Mouse (Mus musculus) thymus, adult 2 months (tissue): Measurements from ENCODE around the gene Map4k4. TPM values are rescaled to one million over a fixed set of nuclear protein-coding genes. Genes with fewer than 3 reads are reported as not detected.

Experiments
- DNase-seq: peaks from one replicate; pipeline ENCODE4 v3.0.0; 2021
- H3K27ac ChIP-seq: fragments of 200-500 bp; 2 replicates; pipeline ENCODE4 v1.5.1; 2012; ENCODE audit warnings: low read length, control low read depth; ENCODE audit not compliant: control insufficient read depth, insufficient read depth
- H3K27me3 ChIP-seq: fragments of 200-500 bp; 2 replicates; pipeline ENCODE4 v1.6.1; 2012; ENCODE audit warnings: mild to moderate bottlenecking, low read length, moderate library complexity, mixed read lengths; ENCODE audit not compliant: control insufficient read depth, insufficient read depth
- H3K36me3 ChIP-seq: fragments of 200-500 bp; 2 replicates; pipeline ENCODE4 v1.6.1; 2012; ENCODE audit warnings: mild to moderate bottlenecking, low read length, moderate library complexity; ENCODE audit not compliant: control insufficient read depth, insufficient read depth
- H3K4me1 ChIP-seq: fragments of 200-500 bp; replicated peaks from 2 replicates; pipeline ENCODE4 v1.6.1; 2012; ENCODE audit warnings: low read length; ENCODE audit not compliant: control insufficient read depth, insufficient read depth
- H3K4me3 ChIP-seq: fragments of 200-500 bp; 2 replicates; pipeline ENCODE4 v1.5.1; 2012; ENCODE audit warnings: mild to moderate bottlenecking, low read length, control low read depth, moderate library complexity; ENCODE audit not compliant: control insufficient read depth, insufficient read depth
- CTCF ChIP-seq: fragments of 200-500 bp; IDR thresholded peaks from 2 replicates; pipeline ENCODE4 v1.5.1; 2012; ENCODE audit warnings: mild to moderate bottlenecking, control low read depth, low read length, moderate library complexity, borderline replicate concordance; ENCODE audit not compliant: control insufficient read depth, poor library complexity, insufficient read depth; ENCODE audit errors: extremely low read depth
- POLR2A ChIP-seq: fragments of 200-500 bp; IDR thresholded peaks from 2 replicates; pipeline ENCODE4 v1.6.1; 2012; ENCODE audit warnings: mild to moderate bottlenecking, low read length, control low read depth, moderate library complexity; ENCODE audit not compliant: control insufficient read depth, poor library complexity, insufficient read depth; ENCODE audit errors: extremely low read depth
- WGBS: fragments of 180-500 bp; shearing (Covaris S2); methylation state at CpG from one replicate; pipeline ENCODE4 v1.1.7; 2018; 5-methylcytosine and 5-hydroxymethylcytosine counted together
- polyA plus RNA-seq: library from polyadenylated mRNA; depleted of rRNA; stranded (reverse); fragments of >200 nt; gene quantifications from 2 replicates; pipeline ENCODE4 v1.2.3, GENCODE M21; 2012

The Map4k4 gene
- polyA plus RNA-seq, 1 experiment, result 167 TPM

DNA sequence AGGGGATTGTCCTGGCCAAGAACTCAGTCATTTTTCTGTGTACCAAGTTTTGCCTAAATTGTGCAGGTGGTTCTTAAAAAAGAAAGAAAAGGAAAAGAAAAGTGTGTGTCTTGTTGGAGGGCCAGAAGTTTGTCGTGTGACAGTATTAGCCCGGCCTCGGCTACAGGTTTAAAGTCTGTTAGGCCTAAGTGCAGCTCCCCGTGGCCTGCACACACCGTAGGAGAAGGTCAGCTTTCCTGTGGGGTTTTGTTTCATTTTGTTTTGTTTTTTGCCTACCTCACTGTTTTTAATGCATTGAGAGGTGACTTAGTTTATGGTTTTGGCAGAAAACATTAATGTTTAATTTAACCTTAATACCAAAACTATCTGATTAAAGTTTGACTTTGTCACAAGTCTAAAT, 124.7 kb downstream of the Map4k4 start:
- Histone ChIP-seq H3K4me3 (no peak overlapping the region), H3K36me3 (peaks cover 52% of the 10 kb centered on the region), H3K27me3 (no peaks in the 10 kb centered on the region), H3K27ac (no peak overlapping the region), H3K4me1 (no peaks in the 10 kb centered on the region)
- no peak for DNase-seq
- TF ChIP-seq CTCF (no peak), POLR2A (no peak)
- WGBS, result 94% methylated on average over 5 of the region's 5 CpGs

DNA sequence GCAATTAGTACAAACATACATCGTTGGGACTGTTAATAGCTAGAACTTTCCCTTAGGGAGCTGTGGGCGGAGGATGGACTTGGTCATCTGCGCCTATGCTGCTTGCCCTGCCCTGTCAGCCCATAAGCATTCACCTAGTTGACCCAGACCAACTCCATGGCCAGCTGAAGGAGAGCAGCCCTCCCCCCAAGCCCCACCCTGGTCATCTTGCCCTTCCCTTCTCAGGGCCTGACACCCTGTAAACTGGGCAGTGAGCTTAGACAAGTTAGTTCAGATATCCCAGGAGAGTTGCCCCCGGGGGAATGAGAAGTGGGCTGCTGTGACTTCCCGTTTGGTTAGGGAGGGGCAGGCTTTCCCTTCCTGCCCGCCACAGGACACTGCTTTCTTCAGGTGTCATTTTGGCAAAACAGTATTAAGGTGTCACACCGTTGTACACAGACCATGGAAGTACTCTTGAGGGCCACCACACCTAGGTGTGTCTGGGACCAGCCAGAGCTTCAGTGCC, 126.5 kb downstream of the Map4k4 start:
- 78% methylated on average over 7 of the region's 7 CpGs for WGBS
- peaks cover 38% of the 10 kb centered on the region for H3K36me3 ChIP-seq
- no peak overlapping the region for H3K27ac ChIP-seq
- no peaks in the 10 kb centered on the region for H3K4me1 ChIP-seq
- no peak overlapping the region for H3K4me3 ChIP-seq
- H3K27me3 ChIP-seq, result no peaks in the 10 kb centered on the region
- TF ChIP-seq POLR2A, result no peak
- no peak for TF ChIP-seq CTCF
- no peak for DNase-seq

DNA sequence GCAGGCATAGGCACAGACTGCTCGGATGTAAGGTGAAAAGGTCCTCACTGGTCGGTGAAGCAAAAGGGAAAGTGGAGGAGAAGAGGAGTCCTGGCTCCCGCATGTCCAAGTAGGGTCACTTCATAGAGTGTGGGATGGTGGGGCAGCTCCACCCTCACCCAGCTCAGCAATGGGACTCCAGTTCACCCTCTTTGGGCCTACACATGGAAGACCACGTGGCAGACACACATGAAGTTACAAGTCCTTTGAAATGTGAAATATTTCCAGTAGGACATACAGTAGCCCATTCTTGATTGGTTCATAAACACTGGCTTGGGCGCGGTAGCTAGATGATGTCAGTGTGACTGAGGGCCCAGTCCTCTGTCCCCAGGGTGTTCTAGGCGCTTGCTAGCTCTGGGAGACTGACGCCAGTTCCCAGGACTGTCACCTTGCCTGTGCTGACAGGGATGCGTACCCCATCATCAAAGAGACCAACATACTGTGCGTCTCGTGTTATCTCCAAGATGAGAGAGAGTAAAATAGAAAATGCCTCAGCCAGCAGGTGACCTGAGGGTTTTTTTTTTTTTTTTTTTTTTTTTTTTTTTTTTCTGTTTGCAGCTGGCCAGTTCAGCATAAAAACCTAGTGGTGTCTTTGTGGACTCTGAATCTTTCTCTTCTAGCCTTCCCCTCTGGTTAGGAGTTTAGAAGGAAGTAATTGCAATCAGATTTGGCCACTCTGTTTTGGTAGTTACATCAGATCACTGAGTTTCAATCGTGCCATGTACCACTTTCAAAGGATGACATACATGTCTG, 127.7 kb downstream of the Map4k4 start:
- DNase-seq, result no peak
- no peak overlapping the region for H3K27ac ChIP-seq
- peaks cover 26% of the 10 kb centered on the region for H3K36me3 ChIP-seq
- no peaks in the 10 kb centered on the region for H3K4me1 ChIP-seq
- TF ChIP-seq POLR2A, result no peak
- TF ChIP-seq CTCF, result no peak
- 78% methylated on average over 12 of the region's 12 CpGs for WGBS
- H3K27me3 ChIP-seq, result no peaks in the 10 kb centered on the region
- H3K4me3 ChIP-seq, result no peak overlapping the region

DNA sequence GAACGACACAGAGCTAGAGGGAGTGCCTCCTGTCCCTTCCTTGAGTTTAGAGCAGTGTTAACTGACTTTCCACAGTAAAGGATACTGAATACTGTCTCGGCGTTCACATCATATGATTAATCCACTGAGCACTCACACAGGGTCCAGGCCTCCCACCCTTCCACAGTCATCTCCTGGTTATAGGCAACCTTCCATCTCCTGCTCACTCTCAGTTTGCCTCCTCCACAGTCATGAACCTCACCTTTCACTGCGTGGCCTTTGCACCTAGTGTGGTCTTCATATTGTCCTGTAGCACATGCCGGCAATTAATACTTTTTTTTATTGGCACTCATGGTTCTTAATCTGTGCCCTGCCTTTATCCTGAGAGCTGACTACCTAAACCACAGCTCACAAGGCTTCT, 128.9 kb downstream of the Map4k4 start:
- 97% methylated on average over 5 of the region's 5 CpGs for WGBS
- no peak overlapping the region for H3K4me3 ChIP-seq
- no peaks in the 10 kb centered on the region for H3K27me3 ChIP-seq
- DNase-seq, result no peak
- peaks cover 14% of the 10 kb centered on the region for H3K36me3 ChIP-seq
- TF ChIP-seq POLR2A (no peak), CTCF (no peak)
- no peaks in the 10 kb centered on the region for H3K4me1 ChIP-seq
- no peak overlapping the region for H3K27ac ChIP-seq

DNA sequence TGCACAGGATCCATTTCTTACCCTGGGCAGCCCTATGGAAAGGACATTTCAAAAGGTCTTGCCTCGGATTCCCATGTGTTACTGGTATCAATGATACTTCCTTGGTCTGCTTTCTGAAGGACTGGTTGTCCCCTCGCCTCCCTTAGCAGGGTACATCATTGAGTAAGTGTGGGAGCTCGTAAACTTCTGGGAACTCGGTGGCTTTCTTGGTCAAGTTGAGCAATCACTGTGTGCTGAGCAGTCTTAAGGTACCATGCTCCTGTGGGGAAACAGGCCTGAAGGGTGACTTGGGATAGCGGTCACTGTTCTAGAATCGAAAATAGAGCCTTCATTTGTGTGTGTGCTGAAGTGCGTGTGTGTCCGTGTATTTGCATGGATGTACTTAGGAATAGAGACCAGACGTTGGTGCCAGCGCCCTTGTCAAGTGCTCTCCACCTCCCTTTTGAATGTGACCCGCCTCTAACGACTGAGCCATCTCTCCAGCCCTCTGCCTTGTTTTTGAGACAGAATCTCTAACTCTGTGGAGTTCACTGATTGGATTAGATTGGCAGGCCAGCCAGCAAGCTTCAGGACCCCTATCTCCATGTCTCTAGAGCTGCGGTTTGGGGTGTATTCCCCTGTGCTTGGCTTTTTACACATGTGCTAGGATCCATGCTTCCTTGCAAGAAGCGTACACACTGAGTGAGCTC, 129.7 kb downstream of the Map4k4 start:
- Histone ChIP-seq H3K4me1 (no peaks in the 10 kb centered on the region), H3K27me3 (no peaks in the 10 kb centered on the region), H3K4me3 (no peak overlapping the region), H3K27ac (no peak overlapping the region), H3K36me3 (peaks cover 6% of the 10 kb centered on the region)
- no peak for DNase-seq
- 94% methylated on average over 14 of the region's 14 CpGs for WGBS
- TF ChIP-seq CTCF, result no peak
- no peak for TF ChIP-seq POLR2A

DNA sequence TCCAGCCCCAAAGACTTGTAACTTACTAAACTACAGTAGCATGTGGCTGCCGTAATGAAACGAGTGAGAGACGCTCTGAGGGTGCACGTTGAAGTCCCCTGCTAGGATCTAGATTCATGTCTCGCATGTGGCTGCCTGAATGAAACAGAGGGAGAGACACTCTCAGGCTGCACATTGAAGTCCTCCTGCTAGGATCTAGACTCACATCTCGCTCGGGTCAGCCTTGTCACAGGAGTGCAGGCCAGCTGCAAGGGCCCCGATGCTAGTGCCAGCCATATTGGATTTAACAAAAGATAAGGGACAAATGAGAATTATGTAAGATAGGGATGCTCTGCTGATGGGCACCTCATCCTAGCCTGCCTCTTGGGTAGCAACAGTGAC, 130.3 kb downstream of the Map4k4 start:
- DNase-seq, result no peak
- 96% methylated on average over 8 of the region's 8 CpGs for WGBS
- TF ChIP-seq CTCF (no peak), POLR2A (no peak)
- H3K36me3 ChIP-seq, result peaks cover under 1% of the 10 kb centered on the region; the same call in 1 of the 2 replicates
- H3K27ac ChIP-seq, result no peak overlapping the region
- H3K4me1 ChIP-seq, result no peaks in the 10 kb centered on the region
- H3K4me3 ChIP-seq, result no peak overlapping the region
- no peaks in the 10 kb centered on the region for H3K27me3 ChIP-seq

DNA sequence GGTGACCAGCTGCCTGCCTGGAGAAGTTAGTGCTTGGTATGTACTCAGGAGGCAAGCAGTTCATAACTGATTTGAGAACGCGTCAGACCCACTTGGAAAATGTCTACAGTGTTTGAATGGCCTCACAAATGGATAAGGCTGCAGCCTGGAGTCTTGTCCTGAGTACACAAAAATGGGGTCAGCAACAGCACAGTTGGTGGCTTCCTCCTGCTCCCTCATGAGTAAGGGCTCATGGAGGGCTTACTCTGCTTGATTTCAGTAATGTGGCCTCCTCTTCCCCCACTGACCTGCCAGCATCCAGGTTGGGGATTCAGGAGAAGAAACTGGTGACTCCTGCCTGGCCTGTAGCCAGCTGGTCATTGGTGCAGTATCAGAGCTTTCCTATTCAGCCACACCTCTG, 130.9 kb downstream of the Map4k4 start:
- no peaks in the 10 kb centered on the region for H3K27me3 ChIP-seq
- TF ChIP-seq POLR2A, result no peak
- no peak for TF ChIP-seq CTCF
- WGBS, result 94% methylated on average over 2 of the region's 2 CpGs

More for the DNA sequence above, 130.9 kb downstream of the Map4k4 start:
- Histone ChIP-seq H3K36me3 (no peaks in the 10 kb centered on the region), H3K4me1 (no peaks in the 10 kb centered on the region), H3K4me3 (no peak overlapping the region), H3K27ac (no peak overlapping the region)
- no peak for DNase-seq
